Mouse (Mus musculus) adrenal gland, postnatal 14 days (tissue): ENCODE data around the gene Paxbp1. TPM values are rescaled to one million over a fixed set of nuclear protein-coding genes. Genes with fewer than 3 reads are reported as not detected.
A peak's percentile ranks its signal among the peaks of the same experiment; 100 is the strongest.

Source experiments
- DNase-seq: peaks from one replicate; pipeline ENCODE4 v3.0.0; 2021; ENCODE audit warnings: mixed read lengths
- total RNA-seq: library from RNA; stranded (reverse); gene quantifications from 2 replicates; pipeline ENCODE4 v1.2.3, GENCODE M21; 2021

The Paxbp1 gene
- total RNA-seq, 1 experiment from 2014 or later = 52.7 TPM

DNA sequence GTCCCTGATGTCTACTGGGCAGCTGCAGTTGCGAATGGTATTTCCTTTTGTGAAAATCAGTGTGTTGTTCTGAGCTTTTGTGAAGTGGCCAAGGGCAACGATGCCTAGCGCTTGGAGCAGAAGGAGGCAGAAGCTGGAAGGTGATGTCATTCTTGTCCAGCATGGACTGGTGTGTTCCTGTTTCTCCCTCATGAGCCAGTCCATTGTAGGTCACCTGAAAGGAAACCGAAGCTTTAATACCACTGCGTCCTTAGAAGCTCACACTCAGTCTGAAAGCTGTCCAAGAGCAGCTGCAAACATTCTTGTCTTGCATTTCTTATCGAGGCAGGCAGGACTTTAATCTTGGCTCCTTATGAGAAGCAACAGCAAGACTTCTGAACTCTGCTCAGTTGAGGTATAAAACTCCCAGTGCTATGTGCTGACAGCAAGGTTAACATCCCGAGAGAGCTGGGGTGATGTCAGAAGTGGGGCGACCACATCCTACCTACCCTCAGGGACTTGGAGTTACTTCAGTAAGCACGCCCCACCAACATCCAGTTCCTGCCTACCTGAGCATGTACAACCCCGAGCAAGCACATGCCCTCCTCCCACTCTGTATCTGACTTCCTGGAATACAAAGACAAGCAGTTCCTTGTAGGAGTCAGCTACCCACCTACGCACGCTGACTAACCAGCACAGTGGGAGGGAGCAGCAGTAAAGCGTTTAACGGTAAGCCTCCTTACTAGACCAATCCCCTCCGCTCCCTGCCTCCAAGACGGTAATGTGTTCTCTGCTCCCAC, 11.9 kb upstream of the Paxbp1 start:
- no peak for DNase-seq

DNA sequence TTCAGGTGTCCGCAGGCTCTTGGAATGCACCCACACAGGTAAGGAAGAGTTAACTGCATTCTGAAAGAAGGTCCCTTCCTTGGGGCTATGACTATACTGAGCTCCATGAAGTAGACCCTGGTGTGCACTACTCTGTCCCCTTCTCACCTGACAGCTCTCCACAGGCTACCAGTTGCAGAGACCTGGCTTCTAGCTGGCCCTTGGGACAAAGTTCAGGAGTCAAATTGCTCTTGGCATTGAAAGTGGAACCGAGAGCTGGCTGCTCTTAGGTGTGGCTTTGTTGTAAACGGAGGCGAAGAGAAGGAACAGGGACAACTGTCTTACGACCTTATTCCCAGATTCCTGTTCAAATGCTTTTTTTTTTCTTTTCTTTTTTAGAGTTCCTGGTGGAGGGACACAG, 10.8 kb upstream of the Paxbp1 start:
- DNase-seq = no peak

DNA sequence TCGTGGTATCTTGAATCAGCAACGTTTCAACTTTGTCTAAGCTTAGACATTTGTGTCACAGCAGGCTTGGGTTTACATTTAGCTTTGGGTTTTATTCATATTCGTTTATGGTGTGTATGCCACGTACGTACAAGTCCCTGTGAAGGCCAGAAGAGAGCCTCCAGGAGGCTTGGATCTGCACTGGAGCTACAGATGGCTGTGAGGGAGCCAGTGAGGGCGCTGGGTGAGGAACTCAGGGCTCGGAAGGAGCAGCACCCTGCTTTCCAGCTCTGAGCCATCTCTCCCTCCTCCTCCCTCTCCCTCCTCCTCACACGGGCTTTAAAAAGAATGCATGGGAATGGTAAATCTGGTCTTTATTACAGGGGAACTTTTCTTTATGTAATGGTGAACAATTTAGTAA, 9.3 kb upstream of the Paxbp1 start:
- no peak for DNase-seq

DNA sequence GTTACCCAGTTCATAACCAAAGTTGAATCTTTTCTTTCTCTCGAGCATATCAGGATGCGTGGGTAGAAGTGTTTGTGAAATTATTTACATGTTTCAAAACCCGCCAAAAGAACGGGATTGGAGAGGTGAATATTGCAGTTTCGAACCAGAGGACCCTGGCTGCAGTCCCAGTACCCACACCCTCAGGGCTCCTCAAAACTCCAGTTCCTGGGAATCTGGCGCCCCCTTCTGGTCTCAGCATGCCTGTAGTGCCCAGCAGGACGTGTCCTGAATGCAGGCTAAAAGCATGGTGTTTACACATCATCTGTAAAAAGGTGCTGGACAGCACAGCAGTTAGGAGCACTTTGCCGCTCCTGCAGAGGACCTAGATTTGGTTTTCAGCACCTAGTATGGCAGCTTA, 1.2 kb upstream of the Paxbp1 start:
- peak; percentile 72 for DNase-seq

DNA sequence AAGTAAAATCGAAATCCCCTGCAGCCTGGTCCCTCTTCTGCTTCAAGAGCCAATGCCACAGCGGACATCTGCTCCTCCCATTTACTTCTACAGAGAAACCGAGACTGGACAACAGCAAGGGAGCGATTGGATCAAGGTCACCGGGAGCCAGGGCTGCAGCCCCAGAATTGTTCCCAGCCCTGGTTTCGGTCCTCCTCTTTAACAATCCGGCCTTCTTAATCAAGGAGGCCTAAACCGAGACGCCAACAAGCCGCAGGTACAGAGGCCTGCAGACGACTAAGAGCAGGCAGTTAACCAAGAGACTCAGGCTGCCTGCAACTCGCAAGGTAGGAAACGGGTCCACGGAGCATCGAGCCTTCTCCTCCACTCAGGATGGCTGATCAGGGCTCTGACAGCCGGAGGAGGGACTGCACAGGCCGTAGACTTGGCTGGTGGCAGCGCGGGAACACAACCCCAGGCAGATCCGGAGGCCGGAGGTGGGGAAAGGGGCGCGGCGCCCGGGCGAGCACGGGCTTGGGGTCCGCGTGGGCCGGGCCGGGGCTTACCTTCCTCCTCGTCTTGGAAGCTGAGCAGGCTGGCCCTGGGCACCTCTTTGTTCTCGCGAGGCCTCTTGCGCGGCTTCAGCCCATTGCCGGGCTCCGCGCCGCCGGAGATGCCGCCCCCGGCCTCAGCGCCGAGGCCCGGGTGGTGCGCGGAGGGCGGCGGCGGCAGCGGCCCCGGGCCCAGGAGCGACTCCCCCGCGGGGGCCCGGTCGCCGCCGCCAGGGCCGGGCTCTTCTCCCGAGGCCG, 688 bp downstream of the Paxbp1 start:
- DNase-seq = peak; percentile 83

DNA sequence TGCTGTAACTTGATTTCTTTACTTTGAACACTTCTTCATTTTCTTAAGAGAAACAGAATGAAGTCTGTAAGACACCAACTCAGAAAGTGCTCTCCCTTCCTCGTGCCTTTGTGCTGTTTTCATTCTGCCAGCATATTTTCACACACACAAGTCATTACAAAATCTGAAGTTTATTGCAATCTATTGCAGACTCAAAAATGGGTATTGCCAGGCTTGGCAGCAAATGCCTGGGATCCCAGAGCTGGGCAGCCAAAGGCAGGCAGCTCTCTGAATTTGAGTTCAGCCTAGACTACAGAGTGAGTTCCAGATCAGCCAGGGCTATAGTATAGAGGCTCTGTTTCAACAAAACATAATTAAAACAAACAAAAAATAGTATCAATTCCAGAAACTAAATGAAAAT, 1.7 kb downstream of the Paxbp1 start:
- DNase-seq = peak; percentile 40

DNA sequence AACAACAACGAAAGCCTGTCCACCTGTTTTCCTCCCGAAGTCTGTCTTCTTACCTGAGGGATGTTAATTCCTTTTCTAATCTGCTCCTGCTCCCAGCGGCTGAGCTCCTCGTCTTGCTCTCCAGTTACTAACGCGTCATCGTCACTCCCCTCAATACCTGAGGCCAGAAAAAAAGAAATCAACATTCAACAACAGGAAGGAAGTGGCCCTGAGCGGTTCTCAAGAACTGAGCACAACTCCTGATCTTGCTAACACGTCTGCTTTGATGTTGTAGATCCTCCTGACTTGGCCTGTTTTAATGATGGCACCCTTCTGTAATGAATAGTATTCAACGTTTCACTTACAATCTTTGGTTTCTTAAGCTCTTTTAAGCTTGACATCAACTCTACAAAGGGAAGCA, 8.5 kb downstream of the Paxbp1 start:
- no peak for DNase-seq

DNA sequence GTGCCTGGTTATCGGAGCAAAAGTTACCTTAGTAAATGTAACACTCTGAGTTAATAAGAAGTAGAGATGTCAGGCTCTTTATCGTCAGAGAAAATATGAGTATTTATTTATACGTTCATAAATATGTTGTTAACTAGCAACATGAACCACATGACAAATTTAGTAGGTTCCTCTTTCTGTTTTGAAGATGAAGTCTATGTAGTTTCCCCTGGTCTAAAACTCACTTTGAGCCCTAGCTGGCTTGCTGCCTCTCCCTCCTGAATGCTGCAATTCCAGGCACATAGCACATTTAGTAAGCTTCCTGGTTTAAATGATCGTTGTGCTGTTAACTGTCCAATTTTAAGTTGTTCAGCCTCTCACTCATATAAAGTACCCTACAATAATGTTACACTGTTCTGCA, 13.6 kb downstream of the Paxbp1 start:
- DNase-seq = no peak

DNA sequence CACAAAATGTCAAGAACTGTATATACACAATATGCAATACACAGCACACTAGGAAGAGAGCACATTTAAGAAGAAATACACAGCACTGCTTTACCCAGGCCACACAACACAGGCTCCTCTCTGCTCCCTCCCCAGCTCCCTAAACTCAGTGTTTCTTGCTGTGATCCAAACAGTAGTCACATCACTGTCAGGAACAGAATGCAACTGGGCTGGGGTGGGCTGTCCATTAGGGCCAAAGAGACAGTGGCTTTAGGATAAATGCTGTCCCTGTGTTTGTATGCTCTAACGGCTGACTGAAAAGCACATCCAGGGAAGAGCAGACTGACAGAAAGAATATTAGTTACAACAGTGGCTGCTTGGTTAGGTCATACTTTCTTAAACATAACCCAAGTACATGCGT, 14.4 kb downstream of the Paxbp1 start:
- no peak for DNase-seq

DNA sequence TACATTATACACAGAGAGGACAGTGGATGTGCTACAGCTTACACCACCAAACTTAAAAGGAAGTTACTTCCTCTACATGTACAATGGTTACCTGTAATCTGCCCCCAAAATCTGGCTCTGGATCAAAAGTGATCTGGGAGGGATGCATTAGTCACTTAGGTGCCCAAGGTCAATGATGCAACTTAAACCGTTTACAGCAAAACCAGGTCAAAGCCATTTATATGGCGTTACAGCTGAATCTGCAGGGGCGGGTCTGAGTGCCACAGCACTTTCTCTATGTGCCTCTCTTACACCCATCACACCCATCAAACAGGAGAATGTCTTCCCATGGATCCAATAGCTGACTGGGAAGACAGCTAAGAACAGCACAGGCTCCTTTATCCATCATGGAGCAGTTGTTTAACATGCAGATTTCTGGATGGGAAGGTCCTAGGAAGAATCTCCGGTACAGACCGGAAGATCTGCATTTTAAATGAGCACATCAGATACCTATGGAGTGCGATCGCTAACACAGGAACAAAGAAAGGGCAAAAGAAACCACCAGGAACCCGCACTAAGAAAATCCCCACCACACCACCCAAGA, 15.1 kb downstream of the Paxbp1 start:
- no peak for DNase-seq

DNA sequence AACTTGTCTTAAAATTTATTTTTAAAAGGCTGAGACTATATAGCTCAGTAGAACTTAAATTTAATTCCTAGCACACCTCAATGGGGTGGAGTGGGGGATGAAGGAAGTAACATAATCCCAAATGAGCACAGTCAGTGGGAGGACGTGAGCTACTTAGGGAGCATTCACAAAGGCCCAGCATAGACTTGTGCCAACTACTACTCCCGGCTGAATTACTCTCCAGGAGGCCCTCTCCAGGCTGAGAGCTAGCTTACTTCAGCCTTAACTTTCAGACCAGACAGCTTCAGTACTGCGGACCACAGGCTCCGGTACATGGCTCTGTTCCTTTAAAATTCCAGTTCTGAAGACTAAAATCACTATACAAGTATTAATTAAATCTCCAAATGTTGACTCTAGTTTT, 18.1 kb downstream of the Paxbp1 start:
- DNase-seq = no peak

DNA sequence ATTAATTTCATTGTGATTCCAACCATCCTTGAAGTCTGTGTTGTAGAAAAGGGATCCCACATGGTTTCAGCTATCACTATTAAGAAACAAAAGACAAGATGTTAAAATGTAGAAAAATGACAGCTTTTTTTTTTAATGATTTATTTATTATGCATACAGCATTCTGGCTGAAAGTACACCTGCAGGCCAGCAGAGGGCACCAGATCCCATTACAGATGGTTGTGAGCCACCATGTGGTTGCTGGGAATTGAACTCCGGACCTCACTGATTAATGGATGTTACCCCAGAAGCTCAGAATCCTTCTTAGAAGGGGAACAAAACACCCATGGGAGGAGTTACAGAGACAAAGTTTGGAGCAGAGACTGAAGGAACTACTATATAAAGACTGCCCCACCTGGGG, 21.0 kb downstream of the Paxbp1 start:
- peak; percentile 50 for DNase-seq

DNA sequence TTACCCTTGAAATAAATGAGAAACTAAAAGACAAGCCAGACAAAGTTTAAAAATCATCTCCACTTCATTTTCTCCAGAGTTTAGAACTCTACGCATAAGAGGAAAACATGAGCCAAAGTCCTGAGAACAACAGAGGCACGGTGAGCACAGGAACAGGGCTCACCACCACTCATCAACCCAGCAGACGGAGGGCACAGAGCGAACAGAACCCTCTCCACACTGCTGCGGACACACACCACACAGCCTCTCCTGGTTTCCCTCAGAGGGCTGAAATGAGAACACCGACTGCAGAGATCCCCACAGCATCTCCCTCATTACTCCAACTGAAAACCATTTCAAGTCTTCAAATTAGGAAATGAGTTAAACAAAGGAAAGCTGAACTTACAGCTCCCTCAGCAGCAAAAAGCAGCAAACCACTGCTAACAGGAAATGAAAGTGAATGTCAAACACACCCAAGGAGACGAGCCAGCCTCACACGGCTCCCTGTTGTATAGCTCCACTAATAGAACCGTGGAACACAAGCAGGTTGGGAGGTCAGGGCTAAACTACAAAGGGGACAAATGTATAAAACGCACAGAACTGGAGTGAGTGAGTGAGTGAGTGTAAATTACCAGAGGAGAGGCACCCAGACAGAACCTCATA, 23.4 kb downstream of the Paxbp1 start:
- no peak for DNase-seq

DNA sequence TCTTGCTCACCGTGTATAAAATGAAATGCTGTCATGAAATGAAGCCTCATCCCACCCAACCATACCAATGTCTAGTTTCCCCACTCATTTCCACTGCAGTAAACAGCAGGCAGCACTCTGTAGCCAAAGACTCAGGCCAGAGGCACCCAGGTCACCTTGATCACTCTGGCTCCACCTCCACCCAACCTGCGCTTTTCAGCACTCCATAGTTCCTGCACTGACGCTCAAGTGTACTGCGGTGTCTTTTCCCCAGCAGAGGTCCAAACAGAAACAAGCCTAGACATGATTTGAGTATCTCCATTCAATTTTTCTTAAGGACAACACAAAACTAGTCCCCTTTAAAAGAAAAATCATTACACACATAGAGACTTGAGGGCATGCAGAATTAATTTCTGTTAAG, 24.9 kb downstream of the Paxbp1 start:
- no peak for DNase-seq

DNA sequence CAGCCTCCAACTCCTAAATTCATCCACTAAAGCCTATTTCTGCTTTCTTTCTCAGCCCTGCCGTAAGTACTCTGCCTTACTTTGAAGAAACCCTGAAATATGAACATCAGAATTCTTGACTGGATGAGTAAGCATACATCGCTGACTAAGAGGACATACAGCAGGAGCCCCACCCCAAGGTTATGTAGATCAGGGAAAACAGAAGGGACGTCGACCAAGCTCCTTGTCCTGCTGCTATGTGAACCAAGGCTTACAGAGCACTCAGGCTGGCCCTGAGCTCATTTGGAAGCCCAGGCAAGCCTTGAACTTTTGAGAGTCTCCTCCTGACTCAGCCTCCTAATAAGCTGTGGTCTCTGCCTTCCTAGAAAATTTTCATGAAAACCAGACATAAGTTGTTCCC, 28.6 kb downstream of the Paxbp1 start:
- peak; percentile 54 for DNase-seq

DNA sequence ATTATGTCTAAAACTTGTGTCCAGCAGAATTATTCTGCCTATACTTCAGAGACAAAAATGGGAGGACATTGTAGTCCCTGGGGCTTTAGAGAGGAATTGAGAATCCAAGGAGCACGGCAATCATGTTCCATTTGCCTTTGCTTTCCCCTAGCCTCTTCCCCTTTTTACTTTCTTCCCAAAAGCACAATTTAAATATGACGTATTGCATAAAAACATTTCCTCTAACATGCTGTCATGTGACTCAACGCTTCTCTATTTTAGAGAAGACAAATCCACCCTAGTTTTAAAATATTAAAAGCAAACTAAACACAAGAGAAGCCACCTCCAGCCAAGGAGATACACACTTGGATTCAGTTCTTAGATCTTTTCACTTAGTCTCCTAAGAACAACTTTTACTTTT, 32.5 kb downstream of the Paxbp1 start:
- DNase-seq = no peak

DNA sequence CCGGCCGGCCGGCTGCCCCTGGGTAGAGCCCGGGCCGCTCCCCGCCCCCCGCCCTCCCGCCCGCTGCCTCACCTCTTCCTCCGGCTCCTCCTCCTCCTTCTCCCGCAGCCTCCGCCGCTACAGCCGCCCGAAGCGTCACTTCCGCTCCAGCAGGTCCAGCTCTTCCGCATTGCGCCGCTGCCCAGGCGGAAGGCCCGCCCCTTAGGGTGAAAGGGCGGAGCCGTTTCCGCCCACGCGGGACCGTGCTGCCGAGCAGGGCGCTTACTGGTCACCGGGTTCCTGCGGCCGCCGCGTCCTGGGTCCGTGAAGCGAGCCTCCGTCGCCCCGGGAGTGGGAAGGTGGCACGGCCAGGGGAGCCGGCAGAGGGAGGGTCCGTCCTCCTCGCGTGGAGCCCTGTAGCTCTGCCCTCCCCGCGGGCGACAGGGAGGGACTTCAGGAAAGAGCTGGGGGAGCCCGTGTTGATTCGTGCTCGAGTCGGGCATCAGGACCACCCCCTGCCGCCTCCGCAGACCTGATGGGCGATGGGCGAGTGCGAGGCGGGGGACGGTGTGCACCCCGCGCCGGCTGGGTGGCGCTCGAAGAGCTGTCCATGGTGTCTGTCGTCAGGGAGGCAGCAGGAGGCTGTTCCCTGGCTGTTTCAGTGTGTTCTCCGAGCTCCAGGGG, 33.2 kb downstream of the Paxbp1 start, which contains the start of gene Synj1:
Gene Synj1, minus strand, starts transcription at position 288 of the 663 bp plus-strand sequence.
- DNase-seq = peak; percentile 95

DNA sequence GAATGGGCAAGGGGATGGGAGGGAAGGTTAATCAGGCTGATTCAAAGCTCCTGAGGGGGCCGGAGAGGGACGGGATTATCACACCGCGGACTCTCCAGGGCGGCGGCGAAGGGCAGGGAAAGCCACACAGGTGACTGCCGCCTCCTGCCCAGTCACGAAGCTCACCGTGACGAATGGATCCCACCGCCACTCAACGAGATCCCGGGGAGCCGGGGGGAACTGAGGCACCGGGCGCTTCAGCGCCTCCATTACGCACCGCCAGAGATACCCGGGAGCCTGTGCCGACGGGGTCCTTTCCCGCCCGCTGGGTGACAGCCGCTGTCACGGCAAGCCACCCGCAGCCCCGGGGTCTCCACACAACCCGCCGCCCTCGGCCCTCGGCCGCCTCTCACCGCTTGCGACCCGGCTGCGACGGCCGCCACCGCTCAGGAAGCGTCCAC, 33.7 kb downstream of the Paxbp1 start:
- DNase-seq = peak; percentile 61

DNA sequence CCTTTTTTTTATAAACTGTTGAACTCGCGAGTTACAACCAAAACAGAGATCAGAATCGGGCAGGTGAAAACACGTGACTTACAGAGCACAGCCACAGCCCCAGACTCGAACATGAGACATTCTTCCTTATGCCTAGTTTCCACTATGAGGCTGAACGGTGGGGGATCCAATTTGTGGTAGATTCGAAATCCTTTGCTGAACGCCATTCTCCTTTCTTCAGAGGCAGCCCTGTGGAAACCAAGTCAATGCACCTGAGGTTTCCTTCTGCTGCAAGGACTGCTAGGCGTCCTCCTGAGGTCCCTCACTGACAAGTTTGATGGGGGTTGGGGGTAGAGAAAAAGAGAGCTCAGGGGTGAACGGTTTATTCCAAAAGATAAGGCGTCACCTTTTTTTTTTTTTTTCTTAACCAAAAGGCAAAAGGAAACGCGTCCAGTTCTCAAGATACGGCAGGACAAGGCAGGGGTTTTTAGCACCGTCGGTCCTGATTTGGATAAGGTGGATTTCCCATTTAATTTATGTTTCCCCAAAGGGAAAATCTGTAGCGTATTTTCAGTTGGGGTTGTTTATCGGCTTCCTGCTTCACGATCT, 34.3 kb downstream of the Paxbp1 start:
- DNase-seq = peak; percentile 9

DNA sequence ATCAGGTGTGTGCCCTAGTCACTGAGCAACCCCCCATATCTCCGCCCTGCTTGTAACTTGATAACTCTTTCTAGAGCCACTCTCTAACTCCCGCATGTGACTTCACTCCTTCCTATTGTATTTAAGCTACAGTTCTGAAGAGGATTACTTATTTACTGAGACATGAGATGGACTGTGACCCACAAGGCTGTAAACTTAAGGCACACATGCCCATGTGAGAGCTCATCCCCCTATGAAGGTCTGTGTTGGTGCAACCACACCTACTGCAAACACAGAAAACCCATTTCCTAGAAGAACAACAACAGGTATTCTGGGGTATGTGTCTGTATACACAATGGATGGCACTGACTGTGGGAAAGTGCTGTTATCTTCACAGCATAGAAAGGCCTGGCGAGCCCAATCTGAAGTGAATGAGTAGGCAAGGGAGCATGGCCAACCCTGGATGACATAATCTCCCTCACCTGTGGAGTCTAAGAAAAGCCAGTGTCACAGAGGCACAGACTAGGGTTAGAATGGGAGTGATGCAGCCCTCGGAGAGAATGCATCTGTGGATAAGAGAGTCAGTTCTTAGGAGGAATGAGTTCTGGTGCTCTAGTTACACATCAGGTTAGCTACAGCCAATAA, 39.3 kb downstream of the Paxbp1 start:
- DNase-seq = no peak

DNA sequence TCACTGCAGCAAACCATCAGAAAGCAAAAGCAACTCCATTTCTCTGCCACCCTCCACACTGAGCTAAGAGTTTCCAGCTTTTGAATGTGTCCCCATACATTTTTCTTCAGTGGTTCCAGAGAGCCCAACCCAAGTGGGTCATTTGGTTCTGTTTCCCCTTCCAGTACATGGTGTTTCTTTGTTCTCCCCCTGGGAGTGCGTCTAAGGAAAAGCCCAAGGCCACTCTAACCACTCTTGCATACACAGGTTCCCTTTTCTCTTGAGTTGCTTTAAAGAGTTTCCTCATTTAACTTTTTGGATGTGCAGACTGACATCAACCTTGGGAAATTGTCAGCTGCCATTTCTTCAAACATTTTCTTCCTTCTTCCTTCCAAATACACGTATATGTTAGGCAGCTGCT, 43.2 kb downstream of the Paxbp1 start:
- DNase-seq = no peak
